Mouse (Mus musculus): ENCODE measurements around the gene Scd2.

DNA sequence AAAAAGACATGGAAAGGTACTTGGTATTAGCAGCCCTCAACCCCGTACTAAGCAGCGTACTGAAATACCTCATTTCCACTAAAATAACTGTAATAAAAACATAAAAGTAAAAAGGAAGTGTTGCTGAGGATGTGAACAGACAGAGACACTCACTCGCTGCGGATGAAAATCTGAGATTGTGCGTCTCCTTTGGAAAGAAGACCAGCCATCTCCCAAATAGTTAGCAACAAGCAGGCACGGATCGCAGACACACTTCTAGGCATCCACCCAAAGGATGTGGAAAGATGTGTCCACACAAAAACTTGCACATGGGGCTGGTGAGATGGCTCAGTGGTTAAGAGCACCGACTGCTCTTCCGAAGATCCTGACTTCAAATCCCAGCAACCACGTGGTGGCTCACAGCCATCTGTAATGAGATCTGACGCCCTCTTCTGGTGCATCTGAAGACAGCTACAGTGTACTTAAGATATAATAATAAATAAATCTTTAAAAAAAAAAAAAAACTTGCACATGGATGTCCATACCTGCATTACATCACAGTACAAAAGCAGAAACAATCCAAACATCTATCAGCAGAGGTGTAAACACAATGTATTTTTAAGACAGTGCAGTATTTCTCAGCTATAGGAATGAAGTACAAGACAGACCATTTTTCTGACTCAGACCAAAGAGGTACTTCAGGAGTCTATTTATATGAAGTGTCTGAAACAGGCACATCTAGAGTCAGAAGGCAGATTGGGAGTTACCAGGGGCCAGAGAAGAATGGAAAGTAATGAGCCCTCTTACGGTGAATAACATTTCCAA is 16.1 kb downstream of the Scd2 start:
- no peak for TF ChIP-seq CTCF (IDR thresholded peaks at IDR 0.05; ENCODE audit: control insufficient read depth, insufficient read depth, insufficient replicate concordance, low read depth, low read length)
- TF ChIP-seq POLR2A (IDR thresholded peaks at IDR 0.05; ENCODE audit: control insufficient read depth, low read depth, low read length) = no peak

All from testis, adult 2 months (tissue).